Mouse (Mus musculus) testis, adult 2 months (tissue): ENCODE results near the gene Tspan9.

Source experiments
- CTCF ChIP-seq: fragments of 200-500 bp; IDR thresholded peaks from 2 replicates; pipeline ENCODE4 v1.5.1; 2012; ENCODE audit warnings: low read depth, mild to moderate bottlenecking, inconsistent platforms, low read length, moderate library complexity; ENCODE audit not compliant: control insufficient read depth, insufficient read depth, insufficient replicate concordance
- POLR2A ChIP-seq: fragments of 200-500 bp; IDR thresholded peaks from 2 replicates; pipeline ENCODE4 v1.6.1; 2012; ENCODE audit warnings: low read depth, mild to moderate bottlenecking, inconsistent platforms, low read length, moderate library complexity; ENCODE audit not compliant: control insufficient read depth

DNA sequence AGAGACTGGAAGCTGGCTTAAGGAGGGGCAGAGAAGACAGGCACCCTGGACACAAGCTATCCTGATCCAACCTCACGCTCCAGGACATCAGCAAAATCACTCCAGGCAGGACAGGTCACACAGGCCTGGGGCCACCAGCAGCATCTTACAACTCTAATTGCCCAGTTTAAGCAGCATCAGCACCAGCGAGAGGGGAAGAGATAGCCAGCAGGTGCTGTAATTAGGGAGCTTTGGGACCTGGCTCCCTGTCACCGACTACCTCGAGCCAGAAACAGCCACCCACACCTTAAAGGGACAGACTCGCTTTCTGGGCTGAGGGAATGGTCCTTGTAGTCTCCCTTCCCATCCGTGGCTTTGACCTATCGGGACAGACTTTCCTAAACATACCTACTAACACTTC is 95.7 kb downstream of the Tspan9 start:
- TF ChIP-seq CTCF (no peak), POLR2A (no peak)
